Mouse (Mus musculus) kidney, adult 2 months (tissue): ENCODE data around the gene E330009J07Rik.

Source experiments
- CTCF ChIP-seq: fragments of 200-500 bp; conservative IDR thresholded peaks from 2 replicates; pipeline ENCODE4 v1.5.1; 2011; ENCODE audit warnings: low read depth, mild to moderate bottlenecking, control low read depth, low read length, moderate library complexity, mixed read lengths; ENCODE audit not compliant: insufficient read depth, insufficient read length
- POLR2A ChIP-seq: fragments of 200-500 bp; IDR thresholded peaks from one replicate; pipeline ENCODE4 v1.6.1; 2011; ENCODE audit warnings: low read depth, low read length, control low read depth

DNA sequence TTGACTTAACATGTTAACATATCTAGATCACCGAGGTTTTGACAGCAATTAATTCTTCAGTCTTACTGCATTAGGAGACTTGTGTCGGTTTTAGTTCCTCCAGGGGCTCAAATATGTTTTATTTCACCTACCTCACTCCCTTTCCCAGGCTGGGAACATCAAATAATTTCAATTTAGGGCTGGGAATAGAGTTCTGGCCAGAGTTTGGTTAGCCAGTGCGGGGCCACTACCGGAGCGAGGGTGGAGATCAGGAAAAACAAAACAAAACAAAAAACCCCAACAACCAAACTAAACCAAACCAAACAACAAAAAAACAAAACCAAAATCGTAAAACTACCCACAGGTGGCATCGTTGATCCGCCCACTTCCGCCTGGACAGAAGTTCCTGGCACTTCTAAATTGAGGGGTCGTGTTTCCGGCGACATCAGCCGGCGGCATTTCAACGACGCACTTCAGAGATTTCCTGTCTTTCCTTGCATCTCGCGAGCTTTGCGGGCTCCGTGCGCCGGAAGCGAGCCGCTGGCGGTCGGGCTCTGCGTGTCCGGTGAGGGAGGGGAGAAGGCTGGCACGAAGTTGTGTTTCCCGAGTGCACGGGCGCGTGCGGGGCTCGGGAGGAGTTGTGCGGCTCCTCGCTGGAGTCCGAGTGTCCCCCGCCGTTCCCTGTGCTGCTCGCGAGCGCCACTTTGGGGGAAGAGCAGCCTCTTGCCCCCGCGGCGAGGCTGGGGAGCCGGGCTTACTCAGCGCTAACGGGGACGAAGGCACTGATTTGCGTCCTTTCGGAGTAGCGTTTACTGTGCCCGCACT is 35.2 kb upstream of the E330009J07Rik start, which contains the start of gene Ssbp1:
- no peak for TF ChIP-seq CTCF
- TF ChIP-seq POLR2A, result peak; percentile 80
